Mouse (Mus musculus): Measurements from ENCODE around the gene Hira. TPM values are rescaled to one million over a fixed set of nuclear protein-coding genes. Genes with fewer than 3 reads are reported as not detected.
"Not testable (repeated sequence)": the region's sequence is repeated elsewhere in the genome, so short reads cannot be mapped to it uniquely, and the experiment has no call there.

Hira gene
- polyA plus RNA-seq, 1 experiment from 2014 or later = 4.9 TPM

DNA sequence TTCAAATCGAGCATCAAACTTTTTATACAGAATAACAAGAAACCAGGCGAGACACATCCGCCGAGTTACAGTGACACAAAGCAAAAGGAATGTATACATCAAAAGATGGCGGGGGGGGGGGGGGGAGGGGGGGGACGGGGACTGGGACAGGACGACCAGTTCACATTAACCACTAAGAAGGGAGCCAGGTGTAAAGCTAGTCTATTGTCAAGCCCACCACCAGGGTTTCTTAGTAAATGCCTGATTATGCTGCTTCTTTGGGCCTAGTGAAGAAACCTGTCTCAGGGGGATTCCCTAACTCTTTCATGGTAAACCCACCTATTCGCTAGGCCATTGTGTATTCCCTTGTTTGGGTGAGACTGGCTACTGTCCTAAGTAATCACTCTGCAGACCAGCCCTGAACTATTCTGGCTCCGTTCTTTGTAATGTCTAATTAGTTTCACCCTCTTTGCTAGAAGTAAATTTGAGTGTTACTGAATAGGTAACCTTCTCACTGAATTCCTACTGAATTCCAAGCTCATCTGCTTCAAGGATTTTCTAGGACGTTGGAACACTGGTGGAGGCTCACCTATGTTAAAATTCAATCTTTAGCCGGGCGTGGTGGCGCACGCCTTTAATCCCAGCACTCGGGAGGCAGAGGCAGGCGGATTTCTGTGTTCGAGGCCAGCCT lies 27.2 kb upstream of the Hira start:
- H3K9me3 ChIP-seq (replicated peaks; ENCODE audit: control insufficient read depth, low read length); H3K4me3 ChIP-seq (replicated peaks; ENCODE audit: low read length); H3K36me3 ChIP-seq (ENCODE audit: control insufficient read depth, insufficient read depth, low read length); H3K4me2 ChIP-seq (ENCODE audit: low read depth, low read length); ATAC-seq (ENCODE audit: insufficient read depth, low FRiP score); H3K27ac ChIP-seq (ENCODE audit: low read length); H3K9ac ChIP-seq (ENCODE audit: low read length); H3K27me3 ChIP-seq (ENCODE audit: control insufficient read depth, insufficient read depth, low read length); H3K4me1 ChIP-seq (ENCODE audit: control insufficient read depth, insufficient read depth, low read length): not testable (repeated sequence)
- 87% methylated on average over 15 of the region's 17 CpGs for WGBS

DNA sequence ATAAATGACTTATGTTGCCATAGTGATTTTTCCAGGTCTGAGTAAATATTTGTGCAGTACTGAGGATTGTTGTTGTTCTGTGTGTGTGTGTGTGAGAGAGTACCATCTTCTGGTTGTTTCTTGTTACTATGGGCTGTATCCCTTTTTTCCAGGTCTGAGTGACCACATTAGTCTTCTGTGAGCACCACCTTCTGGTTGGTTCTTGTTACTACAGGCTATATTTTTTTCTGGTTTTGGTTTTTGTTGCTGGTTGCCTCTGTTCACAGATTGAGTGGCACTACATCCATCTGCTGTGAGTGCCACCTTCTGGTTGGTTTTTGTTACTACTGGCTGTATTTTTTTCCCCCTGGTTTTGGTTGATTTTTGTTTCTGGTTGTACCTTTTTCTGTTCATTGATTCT lies 18.3 kb upstream of the Hira start:
- H3K27me3 ChIP-seq (ENCODE audit: control insufficient read depth, insufficient read depth, low read length) = no peaks in the 10 kb centered on the region
- no peak overlapping the region for H3K4me3 ChIP-seq (replicated peaks; ENCODE audit: low read length)
- no peak overlapping the region for H3K4me2 ChIP-seq (ENCODE audit: low read depth, low read length)
- no peaks in the 10 kb centered on the region for H3K4me1 ChIP-seq (ENCODE audit: control insufficient read depth, insufficient read depth, low read length)
- no peaks in the 10 kb centered on the region for H3K9me3 ChIP-seq (replicated peaks; ENCODE audit: control insufficient read depth, low read length)
- H3K36me3 ChIP-seq (ENCODE audit: control insufficient read depth, insufficient read depth, low read length) = no peaks in the 10 kb centered on the region
- no peak overlapping the region for H3K9ac ChIP-seq (ENCODE audit: low read length)
- ATAC-seq (ENCODE audit: insufficient read depth, low FRiP score) = no peak
- no peak overlapping the region for H3K27ac ChIP-seq (ENCODE audit: low read length)

DNA sequence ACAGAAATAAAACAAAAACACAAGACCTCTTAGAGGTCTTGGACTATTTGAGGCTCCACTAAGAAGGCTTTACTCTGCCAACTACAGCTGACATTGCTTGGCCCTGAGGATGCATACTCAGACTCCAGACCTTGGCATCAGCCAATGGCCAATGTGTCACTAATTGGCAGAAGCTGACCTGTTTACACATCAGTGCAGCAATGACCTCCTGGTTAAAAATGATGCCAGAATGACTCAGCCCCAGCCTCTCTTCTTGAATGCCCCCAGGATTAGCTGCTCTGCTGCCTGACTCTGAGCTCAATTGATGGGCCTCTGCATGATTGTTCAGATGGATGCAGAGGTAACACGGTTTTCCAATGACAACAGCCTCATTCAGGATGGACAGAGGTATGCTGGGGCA lies 16.7 kb upstream of the Hira start:
- no peak for ATAC-seq (ENCODE audit: insufficient read depth, low FRiP score)

DNA sequence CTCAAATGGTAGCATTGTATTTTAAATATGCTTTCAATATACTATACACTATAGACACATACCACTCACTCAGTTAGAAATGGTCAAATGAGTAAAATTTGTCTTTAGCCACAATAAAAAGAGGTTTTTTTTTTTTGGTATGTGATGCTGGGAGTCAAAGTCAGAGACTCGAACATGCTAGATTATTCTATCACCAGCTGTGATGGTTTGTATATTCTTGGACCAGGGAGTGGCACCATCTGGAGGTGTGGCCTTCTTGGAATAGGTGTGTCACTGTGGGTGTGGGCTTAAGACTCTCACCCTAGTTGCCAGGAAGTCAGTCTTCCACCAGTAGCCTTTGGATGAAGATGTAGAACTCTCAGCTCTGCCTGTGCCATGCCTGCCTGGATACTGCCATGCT lies 6.3 kb upstream of the Hira start:
- not testable (repeated sequence) for H3K4me2 ChIP-seq (ENCODE audit: low read depth, low read length); H3K4me3 ChIP-seq (replicated peaks; ENCODE audit: low read length); H3K27ac ChIP-seq (ENCODE audit: low read length); H3K9me3 ChIP-seq (replicated peaks; ENCODE audit: control insufficient read depth, low read length); H3K4me1 ChIP-seq (ENCODE audit: control insufficient read depth, insufficient read depth, low read length); H3K9ac ChIP-seq (ENCODE audit: low read length); ATAC-seq (ENCODE audit: insufficient read depth, low FRiP score); H3K27me3 ChIP-seq (ENCODE audit: control insufficient read depth, insufficient read depth, low read length)
- H3K36me3 ChIP-seq (ENCODE audit: control insufficient read depth, insufficient read depth, low read length) = peaks cover 12% of the 10 kb centered on the region
- WGBS = 69% methylated on average over 1 of the region's 1 CpGs

More for the DNA sequence above, 16.7 kb upstream of the Hira start:
- Histone ChIP-seq H3K27me3 (ENCODE audit: control insufficient read depth, insufficient read depth, low read length) (no peaks in the 10 kb centered on the region), H3K36me3 (ENCODE audit: control insufficient read depth, insufficient read depth, low read length) (no peaks in the 10 kb centered on the region), H3K9me3 (replicated peaks; ENCODE audit: control insufficient read depth, low read length) (no peaks in the 10 kb centered on the region), H3K9ac (ENCODE audit: low read length) (no peak overlapping the region), H3K4me1 (ENCODE audit: control insufficient read depth, insufficient read depth, low read length) (no peaks in the 10 kb centered on the region), H3K4me2 (ENCODE audit: low read depth, low read length) (no peak overlapping the region), H3K27ac (ENCODE audit: low read length) (no peak overlapping the region), H3K4me3 (replicated peaks; ENCODE audit: low read length) (no peak overlapping the region)
- 55% methylated on average over 1 of the region's 1 CpGs for WGBS

DNA sequence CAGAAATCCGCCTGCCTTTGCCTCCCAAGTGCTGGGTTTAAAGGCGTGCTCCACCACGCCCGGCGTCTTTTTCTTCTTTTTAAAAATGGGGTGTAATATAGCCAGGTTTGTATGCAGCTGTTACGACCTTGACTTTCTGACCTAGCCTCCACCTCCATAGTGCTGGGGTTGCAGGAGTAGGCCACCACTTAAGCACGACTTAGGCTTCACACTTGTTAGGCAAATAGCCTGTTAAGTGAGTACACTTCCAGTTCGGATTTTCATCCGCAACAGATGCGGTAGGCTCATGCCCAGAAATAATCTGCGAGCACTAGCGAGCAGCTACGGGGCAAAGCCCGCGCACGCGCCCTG lies 771 bp upstream of the Hira start:
- no peak; the same call in 1 of the 2 replicates for ATAC-seq (ENCODE audit: insufficient read depth, low FRiP score)
- Histone ChIP-seq H3K9ac (ENCODE audit: low read length) (peak overlapping the region; percentile 89), H3K27me3 (ENCODE audit: control insufficient read depth, insufficient read depth, low read length) (no peaks in the 10 kb centered on the region), H3K36me3 (ENCODE audit: control insufficient read depth, insufficient read depth, low read length) (peaks cover 14% of the 10 kb centered on the region), H3K9me3 (replicated peaks; ENCODE audit: control insufficient read depth, low read length) (no peaks in the 10 kb centered on the region), H3K27ac (ENCODE audit: low read length) (peak overlapping the region; percentile 96), H3K4me1 (ENCODE audit: control insufficient read depth, insufficient read depth, low read length) (peaks cover 4% of the 10 kb centered on the region), H3K4me3 (replicated peaks; ENCODE audit: low read length) (peak overlapping the region; percentile 79), H3K4me2 (ENCODE audit: low read depth, low read length) (peak overlapping the region; percentile 73)
- WGBS = 1% methylated on average over 17 of the region's 17 CpGs

DNA sequence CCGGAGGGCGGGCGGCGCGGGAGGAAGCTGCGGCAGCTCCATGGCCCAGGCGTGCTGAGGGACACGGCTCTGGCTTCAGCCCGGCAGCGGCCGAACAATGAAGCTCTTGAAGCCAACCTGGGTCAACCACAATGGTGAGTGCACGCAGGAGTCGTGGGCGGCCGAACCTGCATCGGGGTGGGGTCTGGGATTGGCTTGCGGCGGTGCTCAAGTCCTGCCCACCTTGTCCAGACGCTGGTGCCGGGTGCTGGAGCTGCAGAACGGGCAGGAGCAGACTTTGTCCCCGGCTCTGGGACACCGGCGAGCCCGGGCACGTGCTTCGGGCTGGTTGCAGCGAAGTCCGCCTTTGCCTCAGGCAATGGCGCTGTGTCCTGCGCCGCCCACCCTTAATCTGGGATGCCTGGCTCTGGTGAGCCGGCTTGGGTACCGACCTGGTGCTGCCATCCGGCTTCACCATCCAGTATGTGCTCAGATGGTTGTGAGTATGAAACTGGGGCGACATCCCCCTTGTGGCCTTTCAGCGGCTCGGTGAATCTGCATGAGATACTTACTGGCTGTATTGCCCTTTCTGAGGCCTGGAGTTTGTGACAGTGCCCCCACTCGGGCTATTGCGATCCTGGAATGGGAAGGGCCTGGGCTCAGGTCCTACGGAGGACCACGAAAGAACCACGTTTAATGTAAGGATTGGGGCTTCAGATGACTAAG lies 701 bp downstream of the Hira start:
- ATAC-seq (ENCODE audit: insufficient read depth, low FRiP score) = peak; percentile 11; the same call in 1 of the 2 replicates
- Histone ChIP-seq H3K9me3 (replicated peaks; ENCODE audit: control insufficient read depth, low read length) (no peaks in the 10 kb centered on the region), H3K36me3 (ENCODE audit: control insufficient read depth, insufficient read depth, low read length) (peaks cover 7% of the 10 kb centered on the region; the same call in 1 of the 2 replicates), H3K27me3 (ENCODE audit: control insufficient read depth, insufficient read depth, low read length) (no peaks in the 10 kb centered on the region), H3K4me3 (replicated peaks; ENCODE audit: low read length) (peak overlapping the region; percentile 79), H3K4me1 (ENCODE audit: control insufficient read depth, insufficient read depth, low read length) (peaks cover 4% of the 10 kb centered on the region), H3K27ac (ENCODE audit: low read length) (peak overlapping the region; percentile 96), H3K4me2 (ENCODE audit: low read depth, low read length) (peak overlapping the region; percentile 81), H3K9ac (ENCODE audit: low read length) (peak overlapping the region; percentile 89)
- WGBS = under 1% methylated on average over 39 of the region's 43 CpGs

DNA sequence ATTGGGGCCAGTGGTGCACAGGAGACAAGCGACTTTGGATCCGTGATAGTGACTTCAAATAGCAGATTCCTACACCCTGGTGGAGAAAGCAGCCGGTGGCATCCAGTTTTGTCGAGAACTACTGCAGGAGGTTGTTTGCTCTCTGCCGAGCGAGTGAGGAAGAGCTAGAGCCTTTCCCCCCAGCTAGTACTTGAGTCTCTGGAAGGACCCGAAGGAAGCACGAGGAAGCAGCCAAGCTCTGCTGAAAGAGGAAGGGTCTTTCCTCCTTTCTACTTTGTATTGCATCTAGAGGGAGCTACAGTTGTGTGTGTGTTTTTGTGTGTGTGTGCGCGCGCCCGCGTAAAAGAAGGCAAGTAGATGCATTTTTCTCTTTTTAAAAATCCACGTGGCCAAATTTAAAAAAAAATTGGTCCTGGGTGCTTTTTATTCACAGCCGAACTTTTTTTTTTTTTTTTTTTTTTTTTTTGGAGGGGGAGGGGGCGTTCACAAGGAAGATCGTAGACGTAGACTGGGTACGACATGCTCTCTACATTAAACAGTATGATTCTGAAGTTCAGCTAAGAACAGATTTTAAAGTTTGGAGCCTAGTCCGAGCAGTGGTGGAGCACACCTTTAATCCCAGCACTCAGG lies 1.4 kb downstream of the Hira start:
- H3K36me3 ChIP-seq (ENCODE audit: control insufficient read depth, insufficient read depth, low read length) = peaks cover 6% of the 10 kb centered on the region; the same call in 1 of the 2 replicates
- H3K4me2 ChIP-seq (ENCODE audit: low read depth, low read length) = peak overlapping the region; percentile 81
- peak overlapping the region; percentile 96 for H3K27ac ChIP-seq (ENCODE audit: low read length)
- peak overlapping the region; percentile 79 for H3K4me3 ChIP-seq (replicated peaks; ENCODE audit: low read length)
- peaks cover 4% of the 10 kb centered on the region for H3K4me1 ChIP-seq (ENCODE audit: control insufficient read depth, insufficient read depth, low read length)
- 21% methylated on average over 20 of the region's 20 CpGs for WGBS
- peak overlapping the region; percentile 89 for H3K9ac ChIP-seq (ENCODE audit: low read length)
- H3K27me3 ChIP-seq (ENCODE audit: control insufficient read depth, insufficient read depth, low read length) = no peaks in the 10 kb centered on the region
- ATAC-seq (ENCODE audit: insufficient read depth, low FRiP score) = no peak
- H3K9me3 ChIP-seq (replicated peaks; ENCODE audit: control insufficient read depth, low read length) = no peaks in the 10 kb centered on the region

DNA sequence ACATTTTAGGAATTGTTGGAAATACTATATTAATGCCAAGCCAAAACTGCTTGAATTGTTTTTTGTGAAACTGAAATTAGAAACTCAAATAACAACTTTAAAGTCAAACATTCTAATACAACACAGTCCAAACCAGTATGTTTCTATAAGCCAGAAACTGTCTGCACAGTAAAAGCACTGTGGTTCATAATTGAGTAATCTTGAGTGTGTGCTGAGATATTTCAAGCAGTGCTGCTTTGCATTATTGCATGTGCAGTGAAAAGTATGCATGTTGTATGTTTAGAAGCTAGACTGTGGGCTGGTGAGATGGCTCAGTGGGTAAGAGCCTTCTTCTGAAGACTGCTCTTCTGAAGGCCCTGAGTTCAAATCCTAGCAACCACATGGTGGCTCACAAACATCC lies 7.2 kb downstream of the Hira start:
- Histone ChIP-seq H3K4me2 (ENCODE audit: low read depth, low read length) (no peak overlapping the region), H3K27me3 (ENCODE audit: control insufficient read depth, insufficient read depth, low read length) (no peaks in the 10 kb centered on the region), H3K9me3 (replicated peaks; ENCODE audit: control insufficient read depth, low read length) (no peaks in the 10 kb centered on the region), H3K27ac (ENCODE audit: low read length) (no peak overlapping the region), H3K9ac (ENCODE audit: low read length) (no peak overlapping the region), H3K4me3 (replicated peaks; ENCODE audit: low read length) (no peak overlapping the region), H3K4me1 (ENCODE audit: control insufficient read depth, insufficient read depth, low read length) (no peaks in the 10 kb centered on the region; the same call in 1 of the 2 replicates), H3K36me3 (ENCODE audit: control insufficient read depth, insufficient read depth, low read length) (0 out of 2 replicates have a peak, but pooled peaks cover 3% of the 10 kb centered on the region)
- no peak for ATAC-seq (ENCODE audit: insufficient read depth, low FRiP score)

DNA sequence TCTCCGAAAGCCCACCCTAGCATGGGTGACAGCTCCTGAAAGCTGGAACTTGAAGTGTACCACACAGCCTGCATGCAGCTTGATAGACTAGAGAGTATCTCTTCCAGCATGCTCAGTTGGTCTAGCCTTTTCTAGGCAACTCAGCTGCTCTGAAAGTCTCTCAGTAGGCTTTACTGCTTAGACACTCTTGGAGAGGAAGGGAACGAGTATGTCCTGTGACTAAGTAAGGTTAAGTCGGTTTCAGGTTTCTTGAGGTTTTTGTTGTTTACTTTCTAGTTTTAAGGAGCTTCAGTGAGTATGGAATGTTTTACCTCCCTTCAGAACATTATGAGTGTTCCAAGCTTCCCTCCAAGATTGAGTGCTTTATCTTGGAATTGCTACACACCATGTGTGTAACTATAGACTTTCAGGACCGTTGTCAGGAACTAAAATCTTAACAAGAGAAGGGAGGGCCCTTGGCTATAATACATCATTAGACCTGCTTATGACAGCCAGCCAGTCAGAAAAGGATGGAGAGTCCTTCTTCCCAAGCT lies 17.1 kb downstream of the Hira start:
- H3K36me3 ChIP-seq (ENCODE audit: control insufficient read depth, insufficient read depth, low read length) = peaks cover 11% of the 10 kb centered on the region; the same call in 1 of the 2 replicates
- H3K9me3 ChIP-seq (replicated peaks; ENCODE audit: control insufficient read depth, low read length) = no peaks in the 10 kb centered on the region
- WGBS = 61% methylated on average over 4 of the region's 4 CpGs
- H3K4me3 ChIP-seq (replicated peaks; ENCODE audit: low read length) = no peak overlapping the region
- no peak overlapping the region for H3K27ac ChIP-seq (ENCODE audit: low read length)
- no peaks in the 10 kb centered on the region for H3K27me3 ChIP-seq (ENCODE audit: control insufficient read depth, insufficient read depth, low read length)
- ATAC-seq (ENCODE audit: insufficient read depth, low FRiP score) = no peak
- H3K9ac ChIP-seq (ENCODE audit: low read length) = no peak overlapping the region
- no peak overlapping the region for H3K4me2 ChIP-seq (ENCODE audit: low read depth, low read length)
- H3K4me1 ChIP-seq (ENCODE audit: control insufficient read depth, insufficient read depth, low read length) = no peaks in the 10 kb centered on the region; the same call in 1 of the 2 replicates
